Mouse (Mus musculus) adrenal gland, postnatal 25 days (tissue): ENCODE measurements around the gene Thoc6. TPM values are rescaled to one million over a fixed set of nuclear protein-coding genes. Genes with fewer than 3 reads are reported as not detected.

Source experiments
- DNase-seq: peaks from one replicate; pipeline ENCODE4 v3.0.0; 2021; ENCODE audit warnings: mixed read lengths
- total RNA-seq: library from RNA; stranded (reverse); gene quantifications from 2 replicates; pipeline ENCODE4 v1.2.3, GENCODE M21; 2021

Thoc6 gene
- total RNA-seq, 1 experiment from 2014 or later, result 31.2 TPM

- peak; percentile 85 for DNase-seq
Measured at GRCm38 (mm10) chr17:23630195-23631020, 43.3 kb downstream of the Thoc6 start.

DNA sequence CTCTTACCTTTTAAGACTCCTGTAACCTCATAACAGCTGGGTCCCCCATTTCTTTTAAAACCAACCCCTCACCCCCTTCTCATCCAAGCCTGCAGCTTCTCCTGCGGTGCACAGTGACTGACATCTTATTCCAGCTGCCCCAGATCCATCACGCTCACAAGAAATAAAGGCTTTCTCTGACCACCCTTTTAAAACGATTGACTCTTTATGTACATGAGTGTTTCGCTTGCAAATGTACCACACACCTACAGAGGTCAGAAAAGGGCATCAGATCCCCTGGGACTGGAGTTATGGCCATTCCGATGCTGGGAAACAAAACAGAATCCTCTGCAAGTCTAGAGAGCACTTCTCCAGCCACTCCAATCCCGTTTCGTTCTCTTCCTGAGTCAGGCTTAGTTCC, 45.9 kb downstream of the Thoc6 start:
- no peak for DNase-seq

DNA sequence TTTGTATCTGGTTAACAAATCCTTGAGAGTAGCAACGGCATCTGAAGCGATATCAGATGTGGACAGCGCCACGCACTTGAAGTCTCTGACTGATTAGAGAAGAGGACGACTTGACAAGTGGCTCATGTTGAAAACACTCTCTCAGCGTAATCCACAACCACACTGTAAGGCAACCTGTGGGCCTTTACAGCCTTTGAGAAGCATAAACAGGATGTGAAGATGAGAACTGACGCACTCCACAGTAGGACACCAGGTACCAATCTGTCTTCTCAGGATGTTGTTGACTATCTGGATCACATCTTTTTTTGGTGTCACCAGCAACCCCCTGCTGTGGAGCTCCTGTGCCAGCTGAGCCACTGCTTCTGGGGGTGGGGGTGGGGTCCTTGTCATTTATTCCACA, 53.3 kb downstream of the Thoc6 start:
- no peak for DNase-seq

Other genes with a start within 250 kb of the Thoc6 start
- gene Vmn2r117, start 194.2 kb downstream of the Thoc6 start, total RNA-seq, result not detected in 2 replicates
- 12.0 and 12.8 TPM in 2 replicates for gene Zfp213, start 109.6 kb downstream of the Thoc6 start, total RNA-seq
- gene Zfp13, start 74.4 kb downstream of the Thoc6 start, total RNA-seq, result 11.1 and 12.8 TPM in 2 replicates
- not detected in 2 replicates for gene Zscan10, start 73.0 kb downstream of the Thoc6 start, total RNA-seq
- 0.18 TPM in 1 of 2 replicates, not detected in the other for gene Mmp25, start 28.6 kb downstream of the Thoc6 start, total RNA-seq
- not detected in 2 replicates for gene Bicdl2, start 13.4 kb downstream of the Thoc6 start, total RNA-seq
- 139 and 171 TPM in 2 replicates for gene Hcfc1r1, start 286 bp downstream of the Thoc6 start, total RNA-seq
- gene Tnfrsf12a, start 3.6 kb upstream of the Thoc6 start, total RNA-seq, result 76.5 and 130 TPM in 2 replicates
- gene Cldn6, start 5.4 kb upstream of the Thoc6 start, total RNA-seq, result not detected in 2 replicates
- not detected in 2 replicates for gene Cldn9, start 10.1 kb upstream of the Thoc6 start, total RNA-seq
- gene 1520401A03Rik, start 48.9 kb upstream of the Thoc6 start, total RNA-seq, result 7.2 and 10.4 TPM in 2 replicates
- gene Pkmyt1, start 52.5 kb upstream of the Thoc6 start, total RNA-seq, result 7.6 and 9.3 TPM in 2 replicates
- gene Paqr4, start 67.0 kb upstream of the Thoc6 start, total RNA-seq, result 10.4 and 11.7 TPM in 2 replicates
- not detected in 2 replicates for gene Kremen2, start 72.0 kb upstream of the Thoc6 start, total RNA-seq
- 47.9 and 56.3 TPM in 2 replicates for gene Flywch1, start 97.7 kb upstream of the Thoc6 start, total RNA-seq
- 4.9 and 7.6 TPM in 2 replicates for gene Flywch2, start 112.2 kb upstream of the Thoc6 start, total RNA-seq
- gene Srrm2, start 116.7 kb upstream of the Thoc6 start, total RNA-seq, result 825 and 1,016 TPM in 2 replicates
- gene Elob, start 155.3 kb upstream of the Thoc6 start, total RNA-seq, result 350 and 361 TPM in 2 replicates
- not detected in 2 replicates for gene Prss33, start 162.2 kb upstream of the Thoc6 start, total RNA-seq
- not detected in 2 replicates for gene Prss32, start 170.0 kb upstream of the Thoc6 start, total RNA-seq
- gene Prss41, start 170.3 kb upstream of the Thoc6 start, total RNA-seq, result 1.0 and 1.2 TPM in 2 replicates
- not detected in 2 replicates for gene Prss21, start 194.2 kb upstream of the Thoc6 start, total RNA-seq
- not detected in 2 replicates for gene Dcpp1, start 207.0 kb upstream of the Thoc6 start, total RNA-seq
- not detected in 2 replicates for gene Dcpp2, start 207.0 kb upstream of the Thoc6 start, total RNA-seq
- gene Dcpp3, start 243.6 kb upstream of the Thoc6 start, total RNA-seq, result not detected in 2 replicates